Mouse (Mus musculus): ENCODE data around the gene Gpr153. TPM values are rescaled to one million over a fixed set of nuclear protein-coding genes. Genes with fewer than 3 reads are reported as not detected.
A peak's percentile ranks its signal among the peaks of the same experiment; 100 is the strongest.

Gene Gpr153
- total RNA-seq, 4 experiments from 2014 or later: 27.5 to 40.2 (median 31.6) TPM

- DNase-seq (ENCODE audit: low spot score in 2 of 2): no peak
These were observed 13.5 kb downstream of the Gpr153 start for GRCm38 (mm10) chr4:152287317-152288120.

- DNase-seq (ENCODE audit: low spot score in 2 of 2): no peak
These were observed 14.4 kb downstream of the Gpr153 start for GRCm38 (mm10) chr4:152288398-152288945.

- DNase-seq (ENCODE audit: low spot score in 2 of 2): no peak
These were observed 16.4 kb downstream of the Gpr153 start for GRCm38 (mm10) chr4:152290385-152290784.

- no peak for DNase-seq (ENCODE audit: low spot score in 2 of 2)
These were observed 17.0 kb downstream of the Gpr153 start for GRCm38 (mm10) chr4:152290991-152291390.

GRCm38 (mm10) chr4:152291562-152291961, 17.5 kb downstream of the Gpr153 start, which contains the start of gene Hes3:
Gene Hes3 (minus strand): TSS chr4:152291662.
- no peak for DNase-seq (ENCODE audit: low spot score in 2 of 2)

GRCm38 (mm10) chr4:152292102-152292765, 18.2 kb downstream of the Gpr153 start:
- DNase-seq (ENCODE audit: low spot score in 2 of 2): no peak

GRCm38 (mm10) chr4:152294188-152294929, 20.3 kb downstream of the Gpr153 start:
- no peak for DNase-seq (ENCODE audit: low spot score in 2 of 2)

- DNase-seq (ENCODE audit: low spot score in 2 of 2): no peak
These were observed 21.9 kb downstream of the Gpr153 start for GRCm38 (mm10) chr4:152295916-152296315.

GRCm38 (mm10) chr4:152296371-152296770, 22.3 kb downstream of the Gpr153 start:
- no peak for DNase-seq (ENCODE audit: low spot score in 2 of 2)

GRCm38 (mm10) chr4:152296874-152297861, 23.1 kb downstream of the Gpr153 start, which contains the start of gene Icmt:
Gene Icmt (plus strand): TSS chr4:152297227.
- DNase-seq (ENCODE audit: low spot score in 2 of 2): peak; percentile 93 to 98

GRCm38 (mm10) chr4:152298836-152299235, 24.8 kb downstream of the Gpr153 start:
- no peak for DNase-seq (ENCODE audit: low spot score in 2 of 2)

GRCm38 (mm10) chr4:152300375-152300774, 26.3 kb downstream of the Gpr153 start:
- no peak for DNase-seq (ENCODE audit: low spot score in 2 of 2)

GRCm38 (mm10) chr4:152302012-152302411, 28.0 kb downstream of the Gpr153 start:
- no peak for DNase-seq (ENCODE audit: low spot score in 2 of 2)

GRCm38 (mm10) chr4:152303172-152303571, 29.1 kb downstream of the Gpr153 start:
- DNase-seq (ENCODE audit: low spot score in 2 of 2): no peak

- no peak for DNase-seq (ENCODE audit: low spot score in 2 of 2)
These were observed 30.7 kb downstream of the Gpr153 start for GRCm38 (mm10) chr4:152304685-152305084.

GRCm38 (mm10) chr4:152305991-152306390, 32.0 kb downstream of the Gpr153 start:
- DNase-seq (ENCODE audit: low spot score in 2 of 2): no peak

GRCm38 (mm10) chr4:152307542-152307941, 33.5 kb downstream of the Gpr153 start:
- no peak for DNase-seq (ENCODE audit: low spot score in 2 of 2)

GRCm38 (mm10) chr4:152312186-152312585, 38.2 kb downstream of the Gpr153 start:
- no peak for DNase-seq (ENCODE audit: low spot score in 2 of 2)

- no peak for DNase-seq (ENCODE audit: low spot score in 2 of 2)
These were observed 39.2 kb downstream of the Gpr153 start for GRCm38 (mm10) chr4:152313211-152313632.

- no peak for DNase-seq (ENCODE audit: low spot score in 2 of 2)
These were observed 39.9 kb downstream of the Gpr153 start for GRCm38 (mm10) chr4:152313934-152314333.
